Mouse (Mus musculus): Measurements from ENCODE around the gene Ankrd52.
A peak's percentile ranks its signal among the peaks of the same experiment; 100 is the strongest.
"Not testable (repeated sequence)": the region's sequence is repeated elsewhere in the genome, so short reads cannot be mapped to it uniquely, and the experiment has no call there.

Gene Ankrd52

GRCm38 (mm10) chr10:128376455-128377211, at the start of gene Ankrd52:
Gene Ankrd52, plus strand, starts transcription at chr10:128377115.
- DNase-seq (ENCODE audit: low read depth, low spot score) = peak; percentile 77

- peak; percentile 57 for DNase-seq (ENCODE audit: low read depth, low spot score)
Observed at GRCm38 (mm10) chr10:128327610-128328009, 49.3 kb upstream of the Ankrd52 start.

- DNase-seq (ENCODE audit: low read depth, low spot score) = not testable (repeated sequence)
Observed at GRCm38 (mm10) chr10:128332358-128333249, 44.3 kb upstream of the Ankrd52 start.

DNA sequence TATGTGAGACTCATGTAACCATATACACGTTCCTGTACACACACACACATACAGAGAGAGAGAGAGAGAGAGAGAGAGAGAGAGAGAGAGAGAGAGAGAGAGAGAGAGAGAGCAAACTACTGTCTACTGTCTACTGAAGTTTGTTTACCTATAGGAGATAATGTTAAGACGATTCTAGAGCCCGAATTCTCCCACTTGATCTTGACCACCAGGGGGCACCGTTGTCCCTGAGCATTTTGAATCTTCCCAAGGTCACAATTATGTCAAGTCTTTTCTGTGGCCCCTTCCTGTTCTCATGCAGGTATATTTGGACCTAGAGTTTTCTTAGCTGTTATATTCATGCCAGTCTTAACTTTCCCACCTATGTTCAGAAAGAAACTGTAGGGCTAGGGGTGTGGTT, 41.3 kb upstream of the Ankrd52 start:
- DNase-seq (ENCODE audit: low read depth, low spot score) = peak; percentile 88

GRCm38 (mm10) chr10:128336195-128336594, 40.7 kb upstream of the Ankrd52 start:
- DNase-seq (ENCODE audit: low read depth, low spot score) = no peak

- DNase-seq (ENCODE audit: low read depth, low spot score) = no peak
Observed at GRCm38 (mm10) chr10:128336597-128336996, 40.3 kb upstream of the Ankrd52 start.

GRCm38 (mm10) chr10:128337306-128338181, 39.4 kb upstream of the Ankrd52 start, which contains the start of gene Cs:
Gene Cs, plus strand, starts transcription at chr10:128337734.
- peak; percentile 99 for DNase-seq (ENCODE audit: low read depth, low spot score)

DNA sequence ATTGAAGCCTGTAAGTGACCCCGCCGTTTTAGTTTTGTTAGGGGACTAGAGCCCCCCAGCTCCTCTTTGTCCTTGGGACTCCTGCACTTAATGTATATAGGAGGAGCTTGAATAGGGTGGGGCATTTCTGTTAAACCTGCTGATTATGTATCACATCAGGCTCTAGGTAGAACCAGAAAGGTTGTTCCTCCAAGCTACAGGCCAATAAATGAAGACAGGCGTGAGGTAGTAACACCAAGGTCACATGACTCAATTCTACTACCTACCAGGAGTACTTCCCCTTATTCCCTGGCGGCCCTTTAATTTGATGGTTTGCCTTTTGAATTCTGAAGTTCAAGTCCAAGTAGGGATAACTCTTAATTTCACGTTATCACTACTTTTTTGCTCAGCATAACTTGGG, 38.5 kb upstream of the Ankrd52 start:
- DNase-seq (ENCODE audit: low read depth, low spot score) = peak; percentile 31

GRCm38 (mm10) chr10:128338948-128339347, 38.0 kb upstream of the Ankrd52 start:
- DNase-seq (ENCODE audit: low read depth, low spot score) = no peak

DNA sequence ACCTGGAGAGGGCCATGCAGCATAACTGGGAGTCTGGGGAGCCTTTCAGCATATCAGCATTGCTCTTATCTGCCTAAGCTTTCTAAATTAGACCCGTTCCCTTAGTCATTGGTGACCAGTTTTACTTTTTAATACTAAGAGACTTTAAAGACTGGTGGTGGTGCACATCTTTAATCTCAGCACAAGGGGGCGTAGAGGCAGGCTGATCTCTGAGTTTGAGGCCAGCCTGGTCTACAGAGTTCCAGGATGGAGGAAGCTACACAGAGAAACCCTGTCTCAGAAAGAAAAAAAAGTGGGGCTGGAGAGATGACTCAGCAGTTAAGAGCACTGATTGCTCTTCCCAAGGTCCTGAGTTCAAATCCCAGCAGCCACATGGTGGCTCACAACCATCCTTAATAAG, 36.7 kb upstream of the Ankrd52 start:
- DNase-seq (ENCODE audit: low read depth, low spot score) = peak; percentile 82

- DNase-seq (ENCODE audit: low read depth, low spot score) = no peak
Observed at GRCm38 (mm10) chr10:128343436-128343835, 33.5 kb upstream of the Ankrd52 start.

DNA sequence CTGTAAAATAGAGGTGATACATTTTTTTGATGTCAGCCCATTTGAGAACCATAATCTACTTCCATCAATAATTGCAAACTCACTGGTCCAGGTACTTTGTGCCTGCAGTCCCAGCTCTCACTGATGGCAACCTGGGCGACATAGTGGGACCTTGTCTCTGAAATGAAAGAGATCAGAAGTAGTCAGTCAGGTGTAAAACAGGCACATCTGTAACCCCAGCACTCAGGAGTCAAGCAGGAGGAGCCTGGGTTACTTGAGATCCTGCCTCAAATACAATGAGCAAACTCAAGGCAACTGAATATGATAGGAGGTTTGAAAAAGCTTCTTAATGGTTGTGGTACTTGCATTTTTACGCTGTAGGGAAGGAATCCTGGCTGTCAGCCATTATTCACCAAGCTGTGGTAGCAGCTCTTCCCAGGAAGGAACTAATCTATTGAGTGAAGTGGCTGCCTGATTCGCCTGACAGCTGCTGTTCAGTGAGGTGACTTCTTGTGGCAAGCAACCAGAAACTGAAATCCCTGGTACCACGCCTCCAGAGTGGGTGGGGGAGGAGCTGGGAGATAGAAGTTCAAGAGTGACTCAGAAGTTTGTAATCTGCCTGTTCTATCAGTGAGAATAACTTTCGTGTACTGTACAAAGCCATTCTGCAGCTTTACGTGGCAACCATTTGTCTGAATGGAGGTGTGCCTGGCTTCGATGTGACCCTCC, 32.2 kb upstream of the Ankrd52 start:
- peak; percentile 83 for DNase-seq (ENCODE audit: low read depth, low spot score)

GRCm38 (mm10) chr10:128347541-128347940, 29.4 kb upstream of the Ankrd52 start:
- peak; percentile 61 for DNase-seq (ENCODE audit: low read depth, low spot score)

GRCm38 (mm10) chr10:128358796-128359195, 18.1 kb upstream of the Ankrd52 start:
- DNase-seq (ENCODE audit: low read depth, low spot score) = peak; percentile 70

GRCm38 (mm10) chr10:128359226-128359625, 17.7 kb upstream of the Ankrd52 start:
- no peak for DNase-seq (ENCODE audit: low read depth, low spot score)

DNA sequence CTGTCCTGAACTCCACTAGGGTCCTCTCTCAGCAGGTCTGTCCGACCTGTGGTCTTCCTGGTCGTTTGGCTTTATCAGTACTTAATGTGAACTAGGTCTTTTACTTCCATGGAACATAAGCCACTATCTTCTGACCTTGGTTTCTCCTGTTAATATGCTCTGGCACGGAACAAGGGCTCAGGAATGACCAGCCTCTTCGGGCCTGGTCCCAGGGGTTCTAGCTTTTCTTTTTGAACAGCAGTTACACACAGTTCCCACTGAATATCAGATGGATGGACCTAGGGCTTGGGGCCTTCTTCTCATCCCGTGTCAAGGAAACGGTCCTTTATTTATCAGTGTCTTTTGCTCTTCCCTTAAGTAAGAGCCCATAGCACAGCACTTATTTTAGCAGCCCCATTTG, 15.1 kb upstream of the Ankrd52 start:
- no peak for DNase-seq (ENCODE audit: low read depth, low spot score)

DNA sequence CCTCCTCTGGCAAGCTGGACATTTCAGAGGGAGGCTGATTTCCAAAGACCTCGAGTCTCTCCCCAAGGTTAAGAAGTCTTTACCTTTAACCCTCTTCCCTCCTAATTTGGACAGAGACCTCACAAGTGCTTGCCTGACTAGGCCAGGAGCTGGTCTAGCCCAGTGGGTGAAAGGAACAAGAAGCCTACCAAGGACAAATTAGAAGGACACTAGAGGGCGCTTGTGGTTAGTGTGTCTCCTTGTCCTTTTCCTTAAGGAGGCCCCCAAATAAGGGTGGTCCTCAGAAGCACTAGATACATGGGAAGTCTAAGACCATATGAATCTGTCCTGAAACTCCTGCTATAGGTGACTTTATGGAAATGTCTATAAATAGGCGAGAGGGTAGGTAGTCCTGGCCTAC, 14.3 kb upstream of the Ankrd52 start:
- DNase-seq (ENCODE audit: low read depth, low spot score) = peak; percentile 43

DNA sequence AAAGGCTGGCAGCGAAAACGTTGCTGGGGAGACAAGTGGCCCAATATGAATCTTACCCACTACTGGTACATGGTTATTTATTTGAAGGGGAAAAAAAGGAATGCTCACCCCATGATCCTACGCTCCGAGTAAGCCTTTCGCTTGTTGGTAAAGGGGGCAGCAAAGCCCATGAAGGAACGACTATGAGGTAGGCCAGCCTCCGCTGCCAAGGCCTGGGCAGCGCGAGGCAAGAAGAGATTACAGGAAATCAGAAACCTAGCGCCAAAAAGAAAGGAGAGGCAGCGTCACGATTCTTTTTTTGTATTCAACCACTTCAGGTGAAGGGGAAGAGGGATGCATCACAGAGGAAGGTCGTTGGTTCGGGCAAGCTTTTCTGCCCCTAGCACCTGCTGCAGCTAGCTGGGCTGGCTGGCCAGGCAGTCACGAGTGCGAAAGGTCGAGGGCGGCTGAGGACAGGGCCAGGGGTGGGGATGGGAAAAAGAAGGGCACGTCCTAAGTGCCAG, 9.0 kb upstream of the Ankrd52 start:
- DNase-seq (ENCODE audit: low read depth, low spot score) = no peak

GRCm38 (mm10) chr10:128368402-128369217, 8.3 kb upstream of the Ankrd52 start, which contains the start of gene Coq10a:
Gene Coq10a, minus strand, starts transcription at chr10:128368997.
- peak; percentile 95 for DNase-seq (ENCODE audit: low read depth, low spot score)

DNA sequence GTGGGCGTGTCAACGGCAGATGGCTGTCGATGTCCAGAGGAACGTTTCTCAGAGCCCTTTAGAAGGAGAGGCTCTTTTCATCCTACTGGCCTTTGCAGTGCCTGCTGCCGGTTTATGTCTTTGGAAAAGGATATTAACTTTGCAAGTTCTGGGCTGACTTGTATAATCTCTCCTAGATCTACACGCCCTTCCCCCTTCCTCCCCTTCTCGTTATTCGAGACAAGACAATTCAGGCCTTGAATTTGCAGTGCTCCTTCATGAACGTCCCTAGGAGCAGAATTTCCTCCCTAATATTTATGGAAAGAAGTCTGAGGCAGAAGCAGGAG, 7.7 kb upstream of the Ankrd52 start:
- no peak for DNase-seq (ENCODE audit: low read depth, low spot score)
